Mouse (Mus musculus) heart, embryonic 16.5 days (tissue): ENCODE measurements at regions not wholly inside any gene's neighbourhood (a gene's known extent, or its start where the extent isn't known, plus 50 kb on each side); places are given as distances from the start of the nearest gene placed in this dataset.

ENCODE experiments used
- ATAC-seq: fragments of 200-750 bp; cut with Nextera tagmentation; replicated peaks from 2 replicates; pipeline ENCODE4 v1.8.0; 2017; ENCODE audit warnings: moderate number of reproducible peaks; ENCODE audit not compliant: insufficient read depth, low FRiP score; ENCODE audit errors: extremely low read depth
- H3K27ac ChIP-seq: fragments of 300-500 bp; sonication (generic); 2 replicates; pipeline ENCODE4 v1.5.1; 2014; ENCODE audit warnings: mild to moderate bottlenecking, low read length, control low read depth, moderate library complexity
- H3K27me3 ChIP-seq: fragments of 300-500 bp; sonication (generic); 2 replicates; pipeline ENCODE4 v1.6.1; 2014; ENCODE audit warnings: low read length, mixed read lengths; ENCODE audit not compliant: control insufficient read depth, insufficient read depth
- H3K36me3 ChIP-seq: fragments of 300-500 bp; sonication (generic); 2 replicates; pipeline ENCODE4 v1.6.1; 2014; ENCODE audit not compliant: control insufficient read depth, insufficient read depth
- H3K4me1 ChIP-seq: fragments of 300-500 bp; sonication (generic); 2 replicates; pipeline ENCODE4 v1.6.1; 2014; ENCODE audit warnings: low read length, mixed read lengths; ENCODE audit not compliant: control insufficient read depth, insufficient read depth
- H3K4me2 ChIP-seq: fragments of 300-500 bp; sonication (generic); 2 replicates; pipeline ENCODE4 v1.6.1; 2014; ENCODE audit warnings: low read depth, mild to moderate bottlenecking, control low read depth, low read length
- H3K4me3 ChIP-seq: fragments of 300-500 bp; sonication (generic); 2 replicates; pipeline ENCODE4 v1.5.1; 2014; ENCODE audit warnings: mild to moderate bottlenecking, control low read depth, low read length
- H3K9ac ChIP-seq: fragments of 300-500 bp; sonication (generic); 2 replicates; pipeline ENCODE4 v1.6.1; 2014; ENCODE audit warnings: low read length, control low read depth
- H3K9me3 ChIP-seq: fragments of 300-500 bp; sonication (generic); replicated peaks from 2 replicates; pipeline ENCODE4 v1.6.1; 2016; ENCODE audit warnings: low read length; ENCODE audit not compliant: control insufficient read depth
- WGBS: fragments of 180-500 bp; shearing (Covaris S2); extraction: QIAGEN DNeasy Blood & Tissue Kit; methylation state at CpG from one replicate; pipeline ENCODE4 v1.1.7; 2014; 5-methylcytosine and 5-hydroxymethylcytosine counted together

GRCm38 (mm10) chr1:169069647-169070046 is 461.6 kb downstream of the Nuf2 start:
- Histone ChIP-seq H3K4me1 (peaks cover 3% of the 10 kb centered on the region; the same call in 1 of the 2 replicates), H3K4me2 (no peak overlapping the region), H3K27ac (no peak overlapping the region), H3K27me3 (no peaks in the 10 kb centered on the region), H3K4me3 (no peak overlapping the region), H3K9ac (no peak overlapping the region), H3K36me3 (no peaks in the 10 kb centered on the region), H3K9me3 (no peaks in the 10 kb centered on the region)
- 82% methylated on average over 3 of the region's 3 CpGs for WGBS
- no peak for ATAC-seq

- H3K4me2 ChIP-seq = no peak overlapping the region
- no peak for ATAC-seq
- 34% methylated on average over 4 of the region's 4 CpGs for WGBS
- H3K4me3 ChIP-seq = no peak overlapping the region
- no peak overlapping the region for H3K27ac ChIP-seq
- H3K27me3 ChIP-seq = no peaks in the 10 kb centered on the region
- H3K9ac ChIP-seq = no peak overlapping the region
- no peaks in the 10 kb centered on the region for H3K36me3 ChIP-seq
- H3K4me1 ChIP-seq = peaks cover 3% of the 10 kb centered on the region; the same call in 1 of the 2 replicates
- H3K9me3 ChIP-seq = no peaks in the 10 kb centered on the region
These were observed 464.5 kb downstream of the Nuf2 start for GRCm38 (mm10) chr1:169066795-169067194.

- WGBS = 82% methylated on average over 6 of the region's 6 CpGs
- Histone ChIP-seq H3K9ac (no peak overlapping the region), H3K4me3 (no peak overlapping the region), H3K4me2 (no peak overlapping the region), H3K9me3 (no peaks in the 10 kb centered on the region), H3K27ac (no peak overlapping the region), H3K27me3 (no peaks in the 10 kb centered on the region), H3K36me3 (no peaks in the 10 kb centered on the region), H3K4me1 (no peaks in the 10 kb centered on the region)
- ATAC-seq = no peak
These were observed 470.6 kb downstream of the Nuf2 start for GRCm38 (mm10) chr1:169060627-169061026.

- Histone ChIP-seq H3K36me3 (no peaks in the 10 kb centered on the region), H3K4me1 (no peaks in the 10 kb centered on the region), H3K27me3 (no peaks in the 10 kb centered on the region), H3K9me3 (no peaks in the 10 kb centered on the region), H3K27ac (no peak overlapping the region), H3K9ac (no peak overlapping the region), H3K4me3 (no peak overlapping the region), H3K4me2 (no peak overlapping the region)
- ATAC-seq = no peak
- WGBS = 69% methylated on average over 5 of the region's 5 CpGs
These were observed 471.1 kb downstream of the Nuf2 start for GRCm38 (mm10) chr1:169060145-169060544.

GRCm38 (mm10) chr1:169051863-169052257 is 479.4 kb downstream of the Nuf2 start:
- Histone ChIP-seq H3K4me1 (no peaks in the 10 kb centered on the region), H3K9me3 (no peaks in the 10 kb centered on the region), H3K4me3 (no peak overlapping the region), H3K9ac (no peak overlapping the region), H3K27me3 (no peaks in the 10 kb centered on the region), H3K36me3 (no peaks in the 10 kb centered on the region), H3K4me2 (no peak overlapping the region), H3K27ac (no peak overlapping the region)
- 75% methylated on average over 8 of the region's 8 CpGs for WGBS
- ATAC-seq = no peak

- no peak for ATAC-seq
- no peaks in the 10 kb centered on the region for H3K27me3 ChIP-seq
- no peak overlapping the region for H3K4me2 ChIP-seq
- WGBS = 56% methylated on average over 11 of the region's 11 CpGs
- H3K9me3 ChIP-seq = no peaks in the 10 kb centered on the region
- no peak overlapping the region for H3K9ac ChIP-seq
- H3K4me1 ChIP-seq = no peaks in the 10 kb centered on the region
- no peak overlapping the region for H3K4me3 ChIP-seq
- H3K27ac ChIP-seq = no peak overlapping the region
- no peaks in the 10 kb centered on the region for H3K36me3 ChIP-seq
These were observed 480.0 kb downstream of the Nuf2 start for GRCm38 (mm10) chr1:169051085-169051862.

- WGBS = 90% methylated on average over 2 of the region's 2 CpGs
- H3K27ac ChIP-seq = no peak overlapping the region
- no peak overlapping the region for H3K4me3 ChIP-seq
- no peaks in the 10 kb centered on the region for H3K4me1 ChIP-seq
- no peak overlapping the region for H3K4me2 ChIP-seq
- H3K27me3 ChIP-seq = no peaks in the 10 kb centered on the region
- H3K36me3 ChIP-seq = no peaks in the 10 kb centered on the region
- ATAC-seq = no peak
- no peaks in the 10 kb centered on the region for H3K9me3 ChIP-seq
- no peak overlapping the region for H3K9ac ChIP-seq
These were observed 481.4 kb downstream of the Nuf2 start for GRCm38 (mm10) chr1:169049846-169050245.

GRCm38 (mm10) chr1:169046791-169047525 is 484.3 kb downstream of the Nuf2 start:
- H3K27ac ChIP-seq = no peak overlapping the region
- H3K27me3 ChIP-seq = no peaks in the 10 kb centered on the region
- ATAC-seq = no peak
- H3K9ac ChIP-seq = no peak overlapping the region
- no peaks in the 10 kb centered on the region for H3K36me3 ChIP-seq
- no peaks in the 10 kb centered on the region for H3K9me3 ChIP-seq
- 70% methylated on average over 4 of the region's 4 CpGs for whole genome bisulfite sequencing
- no peak overlapping the region for H3K4me2 ChIP-seq
- H3K4me3 ChIP-seq = no peak overlapping the region
- H3K4me1 ChIP-seq = no peaks in the 10 kb centered on the region

GRCm38 (mm10) chr1:169033517-169033916 is 497.7 kb downstream of the Nuf2 start:
- no peak overlapping the region for H3K4me3 ChIP-seq
- H3K4me1 ChIP-seq = no peaks in the 10 kb centered on the region
- no peak overlapping the region for H3K27ac ChIP-seq
- H3K9ac ChIP-seq = no peak overlapping the region
- no peak overlapping the region for H3K4me2 ChIP-seq
- WGBS = 64% methylated on average over 1 of the region's 1 CpGs
- H3K9me3 ChIP-seq = no peaks in the 10 kb centered on the region
- no peaks in the 10 kb centered on the region for H3K27me3 ChIP-seq
- no peak for ATAC-seq
- H3K36me3 ChIP-seq = no peaks in the 10 kb centered on the region
